Mouse (Mus musculus) cerebral cortex, adult 2 months (tissue): ENCODE measurements around the gene Alk.

Experiments used
- WGBS: fragments of 180-500 bp; shearing (Covaris S2); methylation state at CpG from one replicate; pipeline ENCODE4 v1.1.7; 2018; 5-methylcytosine and 5-hydroxymethylcytosine counted together

Gene Alk

GRCm38 (mm10) chr17:72015253-72015652, 589.2 kb downstream of the Alk start:
- WGBS, result 54% methylated on average over 3 of the region's 3 CpGs

- 88% methylated on average over 9 of the region's 9 CpGs for WGBS
Observed at GRCm38 (mm10) chr17:72012775-72013174, 591.7 kb downstream of the Alk start.

GRCm38 (mm10) chr17:72009836-72010235, 594.6 kb downstream of the Alk start:
- 85% methylated on average over 2 of the region's 2 CpGs for WGBS

GRCm38 (mm10) chr17:72008389-72008788, 596.0 kb downstream of the Alk start:
- WGBS, result 83% methylated on average over 5 of the region's 5 CpGs

- WGBS, result 73% methylated on average over 6 of the region's 6 CpGs
Observed at GRCm38 (mm10) chr17:72005365-72005764, 599.1 kb downstream of the Alk start.

- 82% methylated on average over 5 of the region's 5 CpGs for WGBS
Observed at GRCm38 (mm10) chr17:71999527-72000482, 604.6 kb downstream of the Alk start.

GRCm38 (mm10) chr17:71997680-71998079, 606.7 kb downstream of the Alk start:
- 45% methylated on average over 3 of the region's 3 CpGs for WGBS

GRCm38 (mm10) chr17:71995539-71995938, 608.9 kb downstream of the Alk start:
- WGBS, result 70% methylated on average over 3 of the region's 3 CpGs

- 71% methylated on average over 1 of the region's 1 CpGs for WGBS
Observed at GRCm38 (mm10) chr17:71994144-71994543, 610.3 kb downstream of the Alk start.

- 93% methylated on average over 2 of the region's 2 CpGs for WGBS
Observed at GRCm38 (mm10) chr17:71993011-71993410, 611.4 kb downstream of the Alk start.

GRCm38 (mm10) chr17:71991260-71991659, 613.2 kb downstream of the Alk start:
- WGBS, result 61% methylated on average over 3 of the region's 3 CpGs

GRCm38 (mm10) chr17:71990176-71990720, 614.2 kb downstream of the Alk start:
- WGBS, result 67% methylated on average over 4 of the region's 4 CpGs

GRCm38 (mm10) chr17:71988736-71989569, 615.5 kb downstream of the Alk start:
- WGBS, result 87% methylated on average over 9 of the region's 9 CpGs

GRCm38 (mm10) chr17:71986998-71987397, 617.4 kb downstream of the Alk start:
- WGBS, result 69% methylated on average over 8 of the region's 8 CpGs

- 70% methylated on average over 9 of the region's 9 CpGs for WGBS
Observed at GRCm38 (mm10) chr17:71986456-71986855, 618.0 kb downstream of the Alk start.

- WGBS, result 65% methylated on average over 4 of the region's 4 CpGs
Observed at GRCm38 (mm10) chr17:71981177-71981576, 623.2 kb downstream of the Alk start.

- 53% methylated on average over 3 of the region's 3 CpGs for WGBS
Observed at GRCm38 (mm10) chr17:71980518-71981145, 623.8 kb downstream of the Alk start.

- WGBS, result 90% methylated on average over 8 of the region's 8 CpGs
Observed at GRCm38 (mm10) chr17:71979137-71979536, 625.3 kb downstream of the Alk start.

- 70% methylated on average over 4 of the region's 4 CpGs for WGBS
Observed at GRCm38 (mm10) chr17:71976661-71977060, 627.8 kb downstream of the Alk start.

- WGBS, result 77% methylated on average over 7 of the region's 7 CpGs
Observed at GRCm38 (mm10) chr17:71973704-71974103, 630.7 kb downstream of the Alk start.

GRCm38 (mm10) chr17:71967356-71967755, 637.1 kb downstream of the Alk start:
- 79% methylated on average over 12 of the region's 12 CpGs for WGBS
